Mouse (Mus musculus) adrenal gland, postnatal 4 days (tissue): ENCODE results near the gene Hist1h4n. TPM values are rescaled to one million over a fixed set of nuclear protein-coding genes. Genes with fewer than 3 reads are reported as not detected.
"Not testable (repeated sequence)": the region's sequence is repeated elsewhere in the genome, so short reads cannot be mapped to it uniquely, and the experiment has no call there.

Experiments used
- DNase-seq, 2 experiments: peaks; one replicate each; pipeline ENCODE4 v3.0.0; 2021 to 2022; ENCODE audit warnings: low spot score in 2 of 2, mixed read lengths in 2 of 2
- long read RNA-seq, 2 experiments: library from polyadenylated mRNA; stranded (forward); transcript quantifications; one replicate each; pipeline ENCODE4 v2.0.0; 2021
- total RNA-seq, 2 experiments: library from RNA; stranded (reverse); gene quantifications; 2 replicates each; pipeline ENCODE4 v1.2.3; 2021

Hist1h4n gene
- 100 to 1,000 TPM; 144 to 157 TPM for total RNA-seq
- long read RNA-seq, experiment 1, result 0 reads
- long read RNA-seq, experiment 2, result 0 reads

DNA sequence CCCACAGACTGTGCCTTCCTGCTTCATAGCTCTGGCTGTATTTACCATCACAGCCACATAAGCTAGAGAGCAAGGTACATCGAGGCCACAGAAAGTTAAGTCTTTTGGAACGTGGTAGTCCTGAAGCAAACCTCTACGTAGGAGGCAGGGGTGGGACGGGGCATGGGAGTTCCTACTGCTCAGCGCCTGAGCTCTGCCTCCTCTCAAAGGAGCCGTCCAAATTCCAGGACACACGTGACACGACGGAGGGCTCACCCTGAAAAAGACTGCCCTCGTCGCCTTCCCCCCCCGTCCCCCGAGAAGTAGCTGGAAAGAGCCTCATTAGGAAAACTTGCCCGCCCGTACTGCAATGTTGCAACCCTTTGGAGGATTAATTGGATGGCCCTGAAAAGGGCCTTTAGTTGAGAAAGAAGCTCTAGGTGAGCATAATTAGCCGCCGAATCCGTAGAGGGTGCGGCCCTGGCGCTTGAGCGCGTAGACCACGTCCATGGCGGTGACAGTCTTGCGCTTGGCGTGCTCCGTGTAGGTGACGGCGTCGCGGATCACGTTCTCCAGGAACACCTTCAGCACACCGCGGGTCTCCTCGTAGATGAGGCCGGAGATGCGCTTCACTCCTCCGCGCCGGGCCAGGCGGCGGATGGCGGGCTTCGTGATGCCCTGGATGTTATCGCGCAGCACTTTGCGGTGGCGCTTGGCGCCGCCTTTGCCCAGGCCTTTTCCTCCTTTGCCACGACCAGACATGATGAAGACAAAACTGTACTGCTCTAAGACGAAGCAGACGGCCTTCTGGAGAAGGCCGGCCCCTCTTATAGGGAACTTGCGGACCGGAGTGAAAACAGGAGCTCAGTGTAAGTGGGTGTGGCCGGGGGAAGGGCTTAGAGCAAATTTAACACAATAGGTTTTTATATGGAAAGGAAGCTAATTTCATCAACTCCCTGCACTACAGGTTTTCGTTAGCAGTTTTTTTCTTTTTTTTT, at the start of gene Hist1h4n:
Gene Hist1h4n (minus strand): TSS at position 779 of the 977 bp plus-strand sequence.
- DNase-seq, result not testable (repeated sequence)

DNA sequence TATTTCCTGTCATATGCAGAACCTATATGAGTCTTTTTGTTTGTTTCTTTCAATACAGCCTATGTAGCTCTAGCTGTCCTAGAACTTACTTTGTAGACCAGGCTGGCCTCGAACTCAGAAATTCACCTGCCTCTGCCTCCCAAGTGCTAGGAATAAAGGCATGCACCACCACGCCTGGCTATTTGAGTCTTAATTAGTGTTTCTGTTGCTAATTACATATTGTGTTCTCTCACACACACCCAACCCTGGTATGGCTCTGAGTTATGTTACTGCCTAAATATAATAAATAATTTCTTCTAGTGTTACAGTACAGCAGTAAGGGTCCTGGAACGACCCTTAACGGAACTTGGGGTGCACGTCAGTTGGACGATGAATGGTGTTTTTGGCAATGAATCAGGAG, 48.7 kb upstream of the Hist1h4n start:
- no peak for DNase-seq

DNA sequence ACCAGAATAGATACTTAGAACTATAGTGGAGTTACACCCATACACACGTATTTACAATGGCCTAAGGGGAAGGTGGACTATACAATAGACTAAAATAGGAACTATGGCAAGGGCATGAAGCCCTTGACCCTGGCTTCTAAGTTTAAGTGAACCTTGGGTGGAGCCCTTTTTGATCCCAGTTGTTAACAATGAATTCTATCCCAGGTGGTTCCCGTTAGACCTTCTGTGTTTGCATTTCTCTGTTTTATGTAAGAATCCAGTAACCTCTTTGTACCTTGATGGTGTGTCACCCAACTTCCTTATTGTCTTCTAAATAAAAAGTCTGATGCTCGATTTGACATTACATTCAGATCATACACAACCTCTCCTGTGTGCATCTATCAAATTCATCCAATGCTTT, 33.5 kb upstream of the Hist1h4n start:
- not testable (repeated sequence) for DNase-seq

DNA sequence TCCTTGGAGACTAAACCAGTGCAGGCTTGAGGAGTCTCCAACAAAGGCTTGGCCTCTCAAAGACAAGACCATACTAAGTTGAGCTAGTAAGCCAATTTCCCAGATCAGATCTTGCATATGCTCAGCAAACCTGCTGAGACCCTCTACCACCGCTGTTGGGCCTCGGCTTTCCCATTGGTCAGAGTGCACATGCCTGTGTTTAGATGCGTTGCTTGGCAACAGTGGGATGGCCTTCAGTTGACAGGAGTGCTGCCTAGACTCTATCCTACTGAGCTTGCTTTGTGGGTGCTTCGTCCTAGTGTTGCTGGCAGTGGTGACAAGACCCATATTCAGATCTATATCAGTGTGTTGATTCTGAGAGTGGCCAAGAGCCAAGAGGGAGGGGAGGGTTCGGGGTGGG, 29.6 kb upstream of the Hist1h4n start:
- DNase-seq, result no peak

DNA sequence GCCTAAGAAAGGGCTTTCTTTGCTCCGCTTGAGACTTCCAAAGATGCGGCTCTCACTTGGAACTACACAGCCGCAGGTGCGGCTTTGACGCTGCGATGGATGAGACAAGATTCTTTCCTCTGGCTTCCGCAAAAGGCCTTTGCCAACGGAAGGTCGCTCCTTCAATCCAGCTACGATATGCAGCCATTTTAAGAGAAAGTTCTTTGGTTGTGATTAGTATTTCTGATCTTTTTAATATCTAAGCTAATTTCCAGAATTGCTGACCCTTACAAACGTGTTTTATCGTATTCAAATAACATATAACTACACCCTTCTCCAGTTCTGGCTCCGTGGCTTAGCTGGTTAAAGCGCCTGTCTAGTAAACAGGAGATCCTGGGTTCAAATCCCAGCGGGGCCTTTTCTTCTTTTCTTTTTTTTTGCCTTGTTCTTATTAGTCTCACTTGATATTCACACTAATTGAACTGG, 23.7 kb upstream of the Hist1h4n start:
- no peak for DNase-seq

DNA sequence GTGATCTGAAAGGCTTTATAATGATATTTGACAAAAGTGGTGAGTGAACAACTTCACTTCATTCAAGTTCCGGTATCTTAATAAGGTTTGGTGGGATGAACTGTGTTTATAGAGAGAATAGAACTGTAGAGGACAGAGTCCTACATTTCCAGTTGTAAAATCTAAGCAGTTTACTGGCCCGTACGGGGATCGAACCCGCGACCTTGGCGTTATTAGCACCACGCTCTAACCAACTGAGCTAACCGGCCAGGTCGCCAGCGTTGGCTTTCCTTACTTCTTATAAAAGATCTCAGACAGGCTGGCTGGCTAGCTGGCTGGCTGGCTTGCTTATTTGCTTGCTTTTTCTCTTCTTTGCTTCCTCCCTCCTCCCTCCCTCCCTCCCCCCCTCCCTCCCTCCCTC, 23.1 kb upstream of the Hist1h4n start:
- no peak for DNase-seq

DNA sequence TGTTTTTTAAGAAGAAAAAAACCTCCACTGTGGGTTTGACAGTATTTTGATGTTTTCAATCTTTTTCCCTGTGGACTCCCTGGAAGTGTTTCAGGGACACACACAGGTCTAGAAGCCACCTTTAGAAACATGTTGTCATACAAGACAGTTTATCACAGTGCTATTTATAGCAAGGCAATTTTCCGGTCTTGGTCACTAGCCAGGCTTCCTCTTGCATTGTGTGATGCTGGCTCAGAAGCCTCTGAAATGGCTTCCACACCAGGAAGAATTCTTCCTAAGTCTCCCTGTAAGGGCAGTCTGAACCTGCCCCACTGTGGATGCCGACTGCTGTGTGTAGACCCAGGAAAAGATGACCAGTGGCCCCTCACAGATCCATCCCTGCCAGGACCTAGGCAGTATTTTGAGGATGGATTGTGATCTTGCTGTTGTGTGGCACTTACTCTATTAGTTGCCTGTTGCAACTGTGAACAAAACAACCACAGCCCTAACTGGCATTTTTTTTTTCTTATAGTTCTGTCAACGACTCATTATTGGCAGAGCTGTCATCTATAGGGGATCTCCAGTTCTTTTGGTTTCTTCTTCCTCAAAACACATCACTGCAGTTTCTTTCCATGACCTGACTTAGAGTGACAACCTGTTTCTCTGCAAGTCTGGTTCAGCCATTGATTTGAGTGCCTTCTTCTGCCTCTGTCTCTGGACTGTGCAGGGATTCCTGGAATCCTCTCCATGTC, 20.4 kb upstream of the Hist1h4n start:
- no peak for DNase-seq

DNA sequence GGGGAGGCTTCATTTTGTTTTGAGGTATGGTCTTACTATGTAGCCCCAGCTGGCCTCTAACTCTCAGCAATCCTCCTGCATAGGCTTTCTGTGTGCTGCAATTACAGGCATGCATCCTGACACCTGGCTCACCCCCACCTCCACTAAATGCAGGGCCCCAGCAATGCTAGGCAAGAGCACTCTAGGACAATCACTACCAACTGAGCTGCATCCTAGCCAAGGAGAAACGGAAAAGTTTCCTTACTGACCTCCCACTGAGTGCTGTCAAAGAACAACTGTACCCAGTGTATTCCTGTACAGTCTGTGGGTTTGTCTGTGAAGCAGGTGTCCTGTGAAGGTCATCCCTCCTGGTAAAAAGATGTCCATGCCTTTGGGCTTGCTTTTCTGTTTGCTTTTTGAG, 18.7 kb upstream of the Hist1h4n start:
- DNase-seq, result not testable (repeated sequence)

DNA sequence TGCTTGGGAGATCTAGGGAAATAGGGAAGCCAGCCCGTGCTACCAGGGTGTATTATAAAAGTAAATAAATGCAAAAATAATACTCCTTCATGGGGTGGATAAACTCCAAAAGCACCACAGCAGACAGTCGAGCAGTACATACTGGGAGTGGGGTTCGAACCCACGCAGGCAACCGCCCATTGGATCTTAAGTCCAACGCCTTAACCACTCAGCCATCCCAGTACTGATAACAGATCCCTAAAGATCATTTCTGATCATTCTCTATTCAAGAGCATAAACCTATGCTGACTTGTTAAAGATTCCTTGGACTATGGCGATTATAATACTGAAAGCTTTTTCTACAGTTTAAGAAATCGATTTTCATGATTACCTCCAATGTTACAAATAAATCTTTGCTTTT, 15.9 kb upstream of the Hist1h4n start:
- DNase-seq, result no peak

DNA sequence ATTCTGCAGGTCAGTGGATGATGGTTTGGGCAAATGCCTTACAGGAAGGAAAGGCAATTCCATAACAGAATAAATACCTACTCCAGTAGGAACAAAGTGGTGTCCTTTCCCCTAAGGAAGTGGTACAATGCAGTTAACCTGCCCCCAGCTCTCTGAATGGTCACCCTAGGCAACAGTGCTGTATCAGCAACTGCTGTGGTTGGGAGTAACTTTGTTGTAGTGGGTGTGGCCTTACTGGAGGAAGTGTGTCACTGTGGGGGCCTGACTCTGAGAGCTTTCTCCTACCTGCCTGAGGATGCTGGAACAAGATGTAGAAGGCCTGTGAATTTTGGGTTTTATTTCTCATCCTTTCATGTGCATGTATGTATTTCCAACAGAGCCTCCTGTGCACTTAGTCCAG, 14.4 kb upstream of the Hist1h4n start:
- not testable (repeated sequence) for DNase-seq

DNA sequence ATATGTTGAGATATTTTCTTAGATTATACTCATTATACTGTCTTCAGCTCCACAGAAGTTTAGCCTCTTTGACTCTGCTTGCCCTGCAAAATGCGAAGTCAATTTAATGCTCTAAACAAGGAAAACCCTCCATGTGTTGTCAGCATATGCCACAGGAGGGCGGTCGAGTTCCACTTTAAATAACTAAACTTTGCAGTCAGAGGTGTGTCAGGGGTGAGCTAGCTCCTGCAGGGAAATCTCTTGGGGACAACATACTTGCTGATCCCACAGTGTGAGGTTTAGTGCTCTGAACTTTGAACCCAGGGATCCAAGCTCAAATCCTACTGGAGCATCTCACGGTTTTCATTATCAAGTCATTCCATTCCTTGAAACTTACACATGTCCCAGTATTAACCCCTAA, 8.5 kb upstream of the Hist1h4n start:
- DNase-seq, result not testable (repeated sequence)

DNA sequence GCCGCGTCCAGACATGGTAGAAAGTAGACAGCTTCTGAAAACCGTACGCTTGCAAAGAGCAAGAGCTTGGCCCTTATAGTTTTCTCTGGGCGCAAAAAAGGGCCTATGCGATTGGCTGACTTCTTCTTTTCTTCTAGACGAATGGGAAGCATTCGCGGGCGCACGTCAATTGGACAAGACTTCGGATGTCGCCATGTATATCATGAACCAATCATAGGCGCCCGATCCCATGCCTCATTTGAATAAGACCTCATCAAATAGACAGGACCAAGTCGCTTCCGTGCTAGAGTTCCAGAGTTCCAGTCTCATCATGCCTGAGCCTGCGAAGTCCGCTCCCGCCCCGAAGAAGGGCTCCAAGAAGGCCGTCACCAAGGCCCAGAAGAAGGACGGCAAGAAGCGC, 1.5 kb upstream of the Hist1h4n start, which contains the start of the genes Hist1h2ap and Hist1h2br:
Gene Hist1h2ap (minus strand): TSS at position 47 of the 400 bp plus-strand sequence.
Gene Hist1h2br (plus strand): TSS at position 283 of the 400 bp plus-strand sequence.
- DNase-seq, result not testable (repeated sequence)

DNA sequence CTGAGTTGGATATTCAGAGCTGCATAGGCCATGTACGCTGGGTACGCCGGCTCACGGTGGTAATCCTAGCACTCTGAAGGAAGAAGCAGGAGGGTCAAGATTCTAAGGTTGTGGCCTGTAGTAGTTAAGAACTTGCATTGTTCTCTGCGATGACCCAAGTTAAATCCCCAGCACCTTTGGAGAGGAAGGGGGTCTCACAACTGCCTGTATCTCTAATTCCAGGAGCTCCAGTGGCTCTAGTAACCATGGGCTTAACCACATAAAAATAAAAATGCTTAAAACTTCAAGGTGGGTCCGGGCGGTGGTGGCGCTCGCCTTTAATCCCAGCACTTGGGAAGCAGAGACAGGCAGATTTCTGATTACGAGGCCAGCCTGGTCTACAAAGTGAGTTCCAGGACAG, 1.7 kb downstream of the Hist1h4n start:
- no peak for DNase-seq

DNA sequence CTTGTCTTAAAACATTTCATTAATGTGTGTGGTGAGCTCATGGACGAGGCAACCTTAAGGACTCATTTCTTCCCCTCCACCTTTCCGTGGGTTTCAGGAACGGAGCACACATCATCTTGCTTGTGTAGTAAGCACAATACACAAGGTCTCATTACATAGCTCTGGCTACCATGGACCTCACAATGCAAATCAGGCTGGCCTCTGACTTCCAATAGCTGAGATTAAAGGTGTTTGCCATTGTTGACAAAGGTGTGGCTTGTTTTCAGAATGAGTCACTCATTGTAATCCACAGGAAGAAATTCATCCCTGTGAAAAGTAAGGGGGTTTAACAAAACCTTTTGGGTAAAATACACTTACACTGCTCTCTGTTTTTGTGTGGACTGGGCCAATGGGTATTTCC, 3.5 kb downstream of the Hist1h4n start:
- no peak for DNase-seq

DNA sequence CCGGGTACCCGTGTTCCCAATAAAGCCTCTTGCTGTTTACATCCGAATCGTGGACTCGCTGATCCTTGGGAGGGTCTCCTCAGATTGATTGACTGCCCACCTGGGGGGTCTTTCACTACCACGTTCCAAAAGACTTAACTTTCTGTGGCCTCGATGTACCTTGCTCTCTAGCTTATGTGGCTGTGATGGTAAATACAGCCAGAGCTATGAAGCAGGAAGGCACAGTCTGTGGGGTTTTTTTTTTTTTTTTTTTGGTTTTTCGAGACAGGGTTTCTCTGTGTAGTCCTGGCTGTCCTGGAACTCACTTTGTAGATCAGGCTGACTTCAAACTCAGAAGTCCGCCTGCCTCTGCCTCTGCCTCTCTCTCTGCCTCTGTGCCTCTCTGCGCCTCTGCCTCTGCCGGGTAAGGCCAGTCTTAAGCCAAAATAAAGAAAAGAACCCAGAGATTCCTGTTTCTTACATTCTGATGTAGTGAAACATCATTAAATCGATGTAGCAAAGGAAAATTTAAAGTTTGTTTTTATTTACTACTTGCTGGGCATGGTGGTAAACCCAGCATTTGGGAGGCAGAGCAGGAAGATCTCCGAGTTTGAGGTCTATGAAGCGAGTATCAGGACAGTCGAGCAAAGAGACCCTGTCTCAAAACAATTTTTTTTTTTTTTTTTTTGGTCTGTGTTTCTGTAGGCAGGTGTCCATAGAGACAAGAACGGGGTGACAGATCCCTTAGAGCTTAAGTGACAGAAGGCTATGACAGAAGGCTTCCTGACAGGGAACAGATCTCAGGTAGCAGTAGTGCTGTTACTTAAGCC, 11.7 kb downstream of the Hist1h4n start:
- not testable (repeated sequence) for DNase-seq

DNA sequence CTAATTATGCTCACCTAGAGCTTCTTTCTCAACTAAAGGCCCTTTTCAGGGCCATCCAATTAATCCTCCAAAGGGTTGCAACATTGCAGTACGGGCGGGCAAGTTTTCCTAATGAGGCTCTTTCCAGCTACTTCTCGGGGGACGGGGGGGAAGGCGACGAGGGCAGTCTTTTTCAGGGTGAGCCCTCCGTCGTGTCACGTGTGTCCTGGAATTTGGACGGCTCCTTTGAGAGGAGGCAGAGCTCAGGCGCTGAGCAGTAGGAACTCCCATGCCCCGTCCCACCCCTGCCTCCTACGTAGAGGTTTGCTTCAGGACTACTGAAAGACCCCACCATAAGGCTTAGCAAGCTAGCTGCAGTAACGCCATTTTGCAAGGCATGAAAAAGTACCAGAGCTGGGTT, 19.9 kb downstream of the Hist1h4n start:
- not testable (repeated sequence) for DNase-seq

DNA sequence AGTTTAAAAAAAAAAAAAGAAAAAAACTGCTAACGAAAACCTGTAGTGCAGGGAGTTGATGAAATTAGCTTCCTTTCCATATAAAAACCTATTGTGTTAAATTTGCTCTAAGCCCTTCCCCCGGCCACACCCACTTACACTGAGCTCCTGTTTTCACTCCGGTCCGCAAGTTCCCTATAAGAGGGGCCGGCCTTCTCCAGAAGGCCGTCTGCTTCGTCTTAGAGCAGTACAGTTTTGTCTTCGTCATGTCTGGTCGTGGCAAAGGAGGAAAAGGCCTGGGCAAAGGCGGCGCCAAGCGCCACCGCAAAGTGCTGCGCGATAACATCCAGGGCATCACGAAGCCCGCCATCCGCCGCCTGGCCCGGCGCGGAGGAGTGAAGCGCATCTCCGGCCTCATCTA, 20.5 kb downstream of the Hist1h4n start, which contains the start of gene Hist1h4m:
Gene Hist1h4m (plus strand): TSS at position 208 of the 400 bp plus-strand sequence.
- not testable (repeated sequence) for DNase-seq

DNA sequence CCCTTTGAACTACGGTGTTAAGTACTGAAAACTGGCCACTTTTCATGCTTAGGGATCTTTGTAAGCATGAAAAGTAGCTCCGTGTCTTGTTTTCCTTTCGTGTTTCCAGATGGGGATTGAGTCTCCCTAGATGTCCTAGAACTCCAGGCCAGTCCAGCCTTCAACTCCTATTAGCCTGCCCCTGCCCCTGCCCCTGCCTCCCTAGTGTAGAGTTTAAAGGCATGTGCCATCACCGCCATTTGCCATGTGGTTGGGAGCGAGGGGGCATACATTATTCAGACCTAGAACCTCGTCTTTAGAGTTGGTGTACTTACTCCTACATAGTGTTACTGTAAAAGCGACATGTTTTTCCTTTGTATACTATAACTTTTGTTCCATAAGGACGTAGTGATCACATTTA, 20.9 kb downstream of the Hist1h4n start:
- DNase-seq, result not testable (repeated sequence)

DNA sequence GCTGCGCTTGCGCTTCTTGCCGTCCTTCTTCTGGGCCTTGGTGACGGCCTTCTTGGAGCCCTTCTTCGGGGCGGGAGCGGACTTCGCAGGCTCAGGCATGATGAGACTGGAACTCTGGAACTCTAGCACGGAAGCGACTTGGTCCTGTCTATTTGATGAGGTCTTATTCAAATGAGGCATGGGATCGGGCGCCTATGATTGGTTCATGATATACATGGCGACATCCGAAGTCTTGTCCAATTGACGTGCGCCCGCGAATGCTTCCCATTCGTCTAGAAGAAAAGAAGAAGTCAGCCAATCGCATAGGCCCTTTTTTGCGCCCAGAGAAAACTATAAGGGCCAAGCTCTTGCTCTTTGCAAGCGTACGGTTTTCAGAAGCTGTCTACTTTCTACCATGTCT, 21.9 kb downstream of the Hist1h4n start, which contains the start of the genes Hist1h2bq and Hist1h2ao:
Gene Hist1h2bq (minus strand): TSS at position 125 of the 400 bp plus-strand sequence.
Gene Hist1h2ao (plus strand): TSS at position 393 of the 400 bp plus-strand sequence.
- DNase-seq, result not testable (repeated sequence)

DNA sequence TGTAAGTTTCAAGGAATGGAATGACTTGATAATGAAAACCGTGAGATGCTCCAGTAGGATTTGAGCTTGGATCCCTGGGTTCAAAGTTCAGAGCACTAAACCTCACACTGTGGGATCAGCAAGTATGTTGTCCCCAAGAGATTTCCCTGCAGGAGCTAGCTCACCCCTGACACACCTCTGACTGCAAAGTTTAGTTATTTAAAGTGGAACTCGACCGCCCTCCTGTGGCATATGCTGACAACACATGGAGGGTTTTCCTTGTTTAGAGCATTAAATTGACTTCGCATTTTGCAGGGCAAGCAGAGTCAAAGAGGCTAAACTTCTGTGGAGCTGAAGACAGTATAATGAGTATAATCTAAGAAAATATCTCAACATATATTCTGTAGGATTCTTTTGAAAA, 28.9 kb downstream of the Hist1h4n start:
- DNase-seq, result not testable (repeated sequence)
